Comparison of ENCODE assay signal across 9 mouse cellular contexts in the genomic region with DNA sequence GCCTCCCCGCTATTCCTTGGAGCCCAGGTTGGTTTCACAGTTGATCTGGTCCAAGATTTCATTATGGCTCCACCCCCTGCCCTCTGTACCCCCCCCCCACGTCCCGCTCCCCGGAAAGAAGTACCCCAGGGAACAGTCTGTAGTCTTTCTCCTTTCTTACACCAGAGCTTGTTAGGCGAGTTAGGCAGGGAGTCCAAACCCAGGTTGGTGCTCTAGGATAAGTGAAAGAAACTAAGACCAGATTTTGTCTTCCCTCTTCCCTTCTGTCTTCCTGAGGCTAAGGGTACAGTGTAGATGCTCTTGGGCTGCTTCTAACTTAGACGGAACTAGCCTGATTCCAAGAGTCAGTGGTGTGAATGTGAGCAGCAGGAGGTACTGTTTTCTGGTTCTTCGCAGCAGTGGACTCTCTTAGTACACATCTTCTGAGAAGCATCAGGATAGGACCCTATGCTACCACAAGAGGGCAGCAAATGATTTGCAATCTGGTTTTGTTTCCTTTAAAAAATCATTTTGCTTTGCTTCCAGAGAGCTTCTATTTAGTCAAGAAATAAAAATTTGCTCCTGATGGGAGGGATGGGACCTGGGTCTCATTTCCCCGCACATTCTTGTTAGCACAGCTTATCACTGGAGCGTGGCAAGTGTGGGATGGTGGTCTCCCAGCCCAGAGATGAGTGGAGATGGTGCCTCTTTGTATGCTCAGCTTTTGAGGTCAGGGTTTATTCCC.
DNase-seq lines count a peak whose midpoint lies in the region; ATAC-seq and TF ChIP-seq lines count a peak whose summit lies in the region.
"Had no signal": no experiment of that assay in that cellular context is flagged by ENCODE, and none has a peak within 500 bp of the region (broad histone marks: within the 10 kb centered on the region; RNA-seq: fewer than 3 reads in every experiment).

No protein-coding gene starts in this region.

- TF ChIP-seq CTCF in stomach, postnatal 0 days (IDR thresholded peaks at IDR 0.05; ENCODE audit: low read depth): peak; percentile 85

- peaks cover 10% of the 10 kb centered on the region for H3K4me1 ChIP-seq in midbrain, embryonic 10.5 days
- no peaks in the 10 kb centered on the region for H3K4me1 ChIP-seq in stomach, postnatal 0 days (replicated peaks; ENCODE audit: control insufficient read depth, insufficient read depth)
- H3K4me1 ChIP-seq: lung, embryonic 15.5 days had no signal

- H3K4me2 ChIP-seq in stomach, postnatal 0 days (replicated peaks; ENCODE audit: low read depth): no peak overlapping the region
- H3K4me2 ChIP-seq: lung, embryonic 15.5 days had no signal

- TF ChIP-seq EP300 in stomach, postnatal 0 days (optimal IDR thresholded peaks at IDR 0.05): no peak

- no peaks in the 10 kb centered on the region for H3K36me3 ChIP-seq in midbrain, embryonic 10.5 days
- H3K36me3 ChIP-seq in stomach, postnatal 0 days (ENCODE audit: control insufficient read depth, insufficient read depth, low read length): no peaks in the 10 kb centered on the region
- H3K36me3 ChIP-seq: lung, embryonic 15.5 days had no signal

- no peak for ATAC-seq in stomach, postnatal 0 days (ENCODE audit: low FRiP score, low TSS enrichment)

- no peak overlapping the region for H3K9ac ChIP-seq in stomach, postnatal 0 days (ENCODE audit: low read length)
- H3K9ac ChIP-seq: lung, embryonic 15.5 days had no signal

- intact Hi-C loops in heart, postnatal 14 days (cut with DNase I): loop anchor here (10.0 kb wide), 1 partner anchor 477 kb away; no protein-coding TSS in a partner anchor

- H3K27ac ChIP-seq in midbrain, embryonic 10.5 days (replicated peaks): peak overlapping the region; percentile 66
- no peak overlapping the region for H3K27ac ChIP-seq in stomach, postnatal 0 days (replicated peaks)
- H3K27ac ChIP-seq: lung, embryonic 15.5 days had no signal

- 14% methylated on average over 9 of the region's 9 CpGs for WGBS in midbrain, embryonic 10.5 days
- 10% methylated on average over 9 of the region's 9 CpGs for WGBS in stomach, postnatal 0 days

- H3K4me3 ChIP-seq in midbrain, embryonic 10.5 days: no peak overlapping the region
- no peak overlapping the region for H3K4me3 ChIP-seq in stomach, postnatal 0 days (ENCODE audit: low read depth, low read length)
- H3K4me3 ChIP-seq: lung, embryonic 15.5 days had no signal

- no peaks in the 10 kb centered on the region for H3K27me3 ChIP-seq in midbrain, embryonic 10.5 days (ENCODE audit: low read depth, poor library complexity, severe bottlenecking)
- H3K27me3 ChIP-seq in stomach, postnatal 0 days (ENCODE audit: control insufficient read depth, insufficient read depth, low read length): no peaks in the 10 kb centered on the region
- H3K27me3 ChIP-seq: lung, embryonic 15.5 days had no signal

- peak; percentile 7 for DNase-seq in gastrocnemius, postnatal 10 days
- no peak for DNase-seq in gastrocnemius, adult 8-10 months (ENCODE audit: low spot score in 2 of 2)
- DNase-seq in R1 (ENCODE audit: low read depth, low spot score): peak; percentile 74
- peak; percentile 58 for DNase-seq in embryo, embryonic 9.5 days (ENCODE audit: extremely low spot score)
- peak; percentile 7 to 48 for DNase-seq in heart, postnatal 14 days
- DNase-seq in layer of hippocampus, adult 9-10 months (ENCODE audit: low spot score): peak; percentile 74
- peak; percentile 48 for DNase-seq in midbrain, embryonic 10.5 days (ENCODE audit: low spot score)
- DNase-seq in stomach, postnatal 0 days (ENCODE audit: low spot score): peak; percentile 17

- H3K9me3 ChIP-seq in midbrain, embryonic 10.5 days (replicated peaks): no peaks in the 10 kb centered on the region
- no peaks in the 10 kb centered on the region for H3K9me3 ChIP-seq in stomach, postnatal 0 days (ENCODE audit: control insufficient read depth, low read length)
- H3K9me3 ChIP-seq: lung, embryonic 15.5 days had no signal

Comparison
In these comparisons a context has a peak if more than half of its experiments do, and no peak if none do; other contexts are left out.
1. DNase-seq: peak in gastrocnemius, postnatal 10 days (single experiment), R1 (single experiment), embryo, embryonic 9.5 days (single experiment), heart, postnatal 14 days (2 of 2), layer of hippocampus, adult 9-10 months (single experiment), midbrain, embryonic 10.5 days (single experiment) and stomach, postnatal 0 days (single experiment); none in gastrocnemius, adult 8-10 months (0 of 2).